Mouse (Mus musculus) gastrocnemius, adult 8-10 months (tissue): ENCODE measurements around the gene Nipa2. TPM values are rescaled to one million over a fixed set of nuclear protein-coding genes. Genes with fewer than 3 reads are reported as not detected.
"Not testable (repeated sequence)": the region's sequence is repeated elsewhere in the genome, so short reads cannot be mapped to it uniquely, and the experiment has no call there.

ENCODE experiments used
- DNase-seq, 2 experiments: peaks; one replicate each; pipeline ENCODE4 v3.0.0; 2022; ENCODE audit warnings: low spot score in 2 of 2
- total RNA-seq, 4 experiments: library from RNA; stranded (reverse); gene quantifications; 2 replicates each; pipeline ENCODE4 v1.2.4; 2022

Nipa2 gene
- total RNA-seq, 4 experiments from 2014 or later: 29.6 to 36.9 (median 32.4) TPM

GRCm38 (mm10) chr7:55938341-55938740 is 23.9 kb downstream of the Nipa2 start:
- DNase-seq: no peak

- no peak for DNase-seq
Measured at GRCm38 (mm10) chr7:55935025-55935424, 27.3 kb downstream of the Nipa2 start.

- no peak for DNase-seq
Measured at GRCm38 (mm10) chr7:55928649-55929048, 33.6 kb downstream of the Nipa2 start.

- no peak for DNase-seq
Measured at GRCm38 (mm10) chr7:55927262-55927661, 35.0 kb downstream of the Nipa2 start.

GRCm38 (mm10) chr7:55918365-55918764 is 43.9 kb downstream of the Nipa2 start:
- not testable (repeated sequence) for DNase-seq

GRCm38 (mm10) chr7:55912118-55912517 is 50.2 kb downstream of the Nipa2 start:
- DNase-seq: no peak

GRCm38 (mm10) chr7:55911371-55911770 is 50.9 kb downstream of the Nipa2 start:
- no peak for DNase-seq

- no peak for DNase-seq
Measured at GRCm38 (mm10) chr7:55910356-55910755, 51.9 kb downstream of the Nipa2 start.

- no peak for DNase-seq
Measured at GRCm38 (mm10) chr7:55909519-55909918, 52.8 kb downstream of the Nipa2 start.

GRCm38 (mm10) chr7:55905449-55905848 is 56.8 kb downstream of the Nipa2 start:
- no peak for DNase-seq

GRCm38 (mm10) chr7:55903766-55904165 is 58.5 kb downstream of the Nipa2 start:
- DNase-seq: no peak

GRCm38 (mm10) chr7:55891797-55892196 is 70.5 kb downstream of the Nipa2 start:
- DNase-seq: no peak

GRCm38 (mm10) chr7:55890731-55891130 is 71.5 kb downstream of the Nipa2 start:
- DNase-seq: no peak

GRCm38 (mm10) chr7:55889996-55890395 is 72.3 kb downstream of the Nipa2 start:
- DNase-seq: no peak

GRCm38 (mm10) chr7:55888603-55889002 is 73.7 kb downstream of the Nipa2 start:
- no peak for DNase-seq

Other genes with a start within 250 kb of the Nipa2 start
- gene Siglech, start 194.3 kb downstream of the Nipa2 start, total RNA-seq: under 1 TPM in 2 of 4 experiments, not detected in 2; 0.19 to 0.99 TPM
- gene Tubgcp5, start 168.3 kb downstream of the Nipa2 start, total RNA-seq: 10 to 100 TPM in 2 of 4 experiments, 1 to 10 TPM in 2; 8.9 to 11.2 (median 10.1) TPM
- 10 to 100 TPM; 16.8 to 18.0 (median 17.4) TPM for gene Cyfip1, start 120.7 kb downstream of the Nipa2 start, total RNA-seq
- 1 to 10 TPM; 3.4 to 4.9 (median 4.0) TPM for gene Nipa1, start 57.5 kb upstream of the Nipa2 start, total RNA-seq
- 10 to 100 TPM; 60.8 to 88.2 (median 82.8) TPM for gene Herc2, start 87.7 kb upstream of the Nipa2 start, total RNA-seq